Mouse (Mus musculus) macrophage (primary cell): Measurements from ENCODE around the gene Cldn6. TPM values are rescaled to one million over a fixed set of nuclear protein-coding genes. Genes with fewer than 3 reads are reported as not detected.

Source experiments
- H3K27ac ChIP-seq: fragments of 350-480 bp; formaldehyde crosslinking; 2 replicates; pipeline ENCODE4 v1.9.0; 2021
- H3K36me3 ChIP-seq: fragments of 350-480 bp; formaldehyde crosslinking; 2 replicates; pipeline ENCODE4 v1.9.0; 2021; ENCODE audit errors: inconsistent target
- H3K4me3 ChIP-seq: fragments of 350-480 bp; formaldehyde crosslinking; 2 replicates; pipeline ENCODE4 v1.9.0; 2021; ENCODE audit errors: inconsistent target
- H3K79me2 ChIP-seq: fragments of 350-480 bp; formaldehyde crosslinking; 2 replicates; pipeline ENCODE4 v1.9.0; 2021; ENCODE audit errors: inconsistent target
- WGBS: methylation state at CpG from one replicate; pipeline ENCODE4 v1.1.7; 2026; ENCODE audit warnings: inconsistent platforms; ENCODE audit not compliant: missing documents; 5-methylcytosine and 5-hydroxymethylcytosine counted together
- polyA plus RNA-seq: library from polyadenylated mRNA; stranded (reverse); fragments of 250-400 nt; gene quantifications from 3 replicates; pipeline ENCODE4 v1.2.4, GENCODE M21; 2018; ENCODE audit warnings: inconsistent platforms

The Cldn6 gene
- polyA plus RNA-seq, 1 experiment from 2014 or later: not detected

DNA sequence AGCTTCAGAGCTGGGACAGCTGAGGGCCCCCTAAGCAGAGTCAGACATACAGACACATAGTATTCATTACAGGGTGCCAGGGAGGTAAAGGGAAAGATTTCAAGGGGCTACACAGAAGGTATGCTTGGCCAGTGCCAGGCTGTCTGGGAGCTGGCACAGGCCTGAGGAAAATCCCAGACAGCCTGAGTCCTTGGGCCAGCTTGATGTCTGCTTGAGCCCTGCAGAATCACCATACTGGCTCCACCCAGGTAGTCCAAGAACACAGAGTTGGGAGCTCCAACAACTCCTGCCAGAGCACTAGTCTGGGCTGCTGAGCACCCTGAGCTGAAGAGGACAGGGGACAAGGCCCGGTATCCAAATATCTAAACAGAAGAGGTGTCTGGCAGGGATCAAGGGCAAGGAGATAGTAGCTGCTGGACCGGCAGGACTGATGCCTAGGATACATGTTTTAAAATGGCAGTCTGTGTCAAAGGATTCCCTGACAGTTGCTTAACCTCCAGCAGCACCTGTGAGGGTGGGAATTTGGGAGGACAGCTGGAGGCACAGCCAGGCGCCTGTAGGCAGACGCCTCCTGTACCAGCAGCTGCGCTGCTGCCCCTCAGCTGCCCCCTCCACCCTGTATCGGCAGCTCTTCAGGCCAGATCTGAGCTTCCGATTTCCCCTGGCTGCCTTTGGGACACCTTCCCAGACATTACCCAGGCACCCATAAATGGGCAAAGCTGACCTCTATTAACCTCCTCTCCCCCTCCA is 43.5 kb downstream of the Cldn6 start, which contains the start of gene 1520401A03Rik:
Gene 1520401A03Rik, minus strand, starts transcription at position 408 of the 750 bp plus-strand sequence.
- Histone ChIP-seq H3K4me3 (no peak within 1 kb of the TSS), H3K36me3 (no peaks in the 10 kb centered on the region), H3K79me2 (peaks cover 7% of the 10 kb centered on the region), H3K27ac (no peak within 1 kb of the TSS)
- 90% methylated on average over 7 of the region's 7 CpGs for WGBS

DNA sequence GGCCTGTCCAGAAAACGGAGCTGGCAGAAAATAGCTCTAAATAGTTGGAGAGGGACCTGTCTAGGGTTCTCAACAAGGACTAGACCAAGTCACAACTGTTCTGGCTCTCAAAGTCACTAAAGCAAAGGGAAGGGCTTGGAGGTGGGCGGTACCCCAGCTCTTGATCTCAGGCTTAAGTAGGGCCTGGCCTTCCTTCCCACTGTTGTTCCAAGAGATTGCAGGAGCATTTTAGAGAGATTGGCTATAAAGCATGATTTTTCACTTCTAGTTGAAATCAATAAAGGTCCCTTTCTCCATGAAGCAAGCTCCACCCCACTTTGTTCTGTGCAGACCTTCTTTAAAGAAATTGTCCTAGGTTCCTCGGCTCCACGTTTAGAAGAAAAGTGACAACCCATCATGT is 46.4 kb downstream of the Cldn6 start:
- peak overlapping the region; percentile 55 for H3K27ac ChIP-seq
- WGBS: 43% methylated on average over 4 of the region's 4 CpGs
- peak overlapping the region; percentile 55 for H3K4me3 ChIP-seq

DNA sequence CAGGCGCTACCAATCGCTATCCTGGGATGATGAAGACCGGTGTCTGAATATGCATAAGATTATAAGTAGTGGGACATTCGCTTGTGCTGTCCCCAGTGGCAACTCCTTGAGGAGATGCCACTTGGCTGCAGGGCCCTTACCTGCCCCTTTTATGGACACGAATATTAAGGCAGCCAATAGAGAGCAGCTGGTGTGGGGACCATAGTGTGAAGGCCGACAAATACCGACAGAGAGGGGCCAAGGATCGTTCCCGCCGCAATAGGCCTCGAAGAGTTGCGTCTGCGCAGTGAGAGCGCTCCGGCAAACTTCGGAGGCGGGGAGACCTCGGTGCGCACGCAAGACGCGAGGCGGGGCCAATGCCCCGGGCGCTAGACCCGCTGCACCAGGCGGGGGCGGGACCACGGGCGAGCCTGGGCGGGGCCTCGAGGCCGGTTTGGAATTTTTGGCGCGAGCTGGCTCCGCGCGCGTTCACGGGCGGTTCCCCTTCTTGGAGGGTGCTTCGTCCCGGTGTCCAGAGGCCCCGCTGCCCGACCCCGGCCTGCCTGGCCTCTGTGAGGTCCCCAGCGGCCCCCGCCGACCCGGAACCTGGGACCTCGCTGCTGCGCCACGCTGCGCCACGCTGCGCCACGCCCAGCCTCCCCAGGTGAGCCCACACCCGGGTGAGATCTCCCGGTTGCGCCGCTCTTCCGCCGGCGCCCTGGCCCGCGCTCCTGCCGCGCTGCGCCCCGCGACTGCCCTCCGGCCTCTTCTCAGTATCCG is 47.1 kb downstream of the Cldn6 start, which contains the start of gene Pkmyt1:
Gene Pkmyt1, plus strand, starts transcription at position 338 of the 759 bp plus-strand sequence.
- peaks cover 21% of the 10 kb centered on the region for H3K79me2 ChIP-seq
- no peaks in the 10 kb centered on the region for H3K36me3 ChIP-seq
- H3K27ac ChIP-seq: peak within 1 kb of the TSS; percentile 60
- WGBS: 2% methylated on average over 69 of the region's 73 CpGs
- H3K4me3 ChIP-seq: peak within 1 kb of the TSS; percentile 55

More for the DNA sequence above, 46.4 kb downstream of the Cldn6 start:
- H3K79me2 ChIP-seq: peaks cover 21% of the 10 kb centered on the region
- H3K36me3 ChIP-seq: no peaks in the 10 kb centered on the region

DNA sequence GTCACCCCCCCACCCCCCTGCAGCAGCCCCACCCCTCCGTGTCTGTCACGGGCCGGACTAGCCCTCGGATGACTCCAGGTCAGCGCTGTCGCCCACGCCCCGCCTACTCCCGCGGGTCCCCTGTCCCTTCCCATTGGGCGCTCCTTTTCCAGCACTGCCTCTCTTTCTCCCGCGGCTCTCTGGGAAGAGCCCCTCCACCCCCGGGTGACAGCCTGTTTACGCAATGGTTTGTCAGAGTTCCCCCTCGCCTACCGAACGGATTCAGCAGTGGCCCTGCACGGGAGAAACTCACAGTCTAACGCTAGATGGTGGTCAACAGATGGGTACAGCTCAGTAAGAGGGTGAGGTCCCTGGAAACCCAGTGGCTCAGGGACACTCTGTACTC is 47.7 kb downstream of the Cldn6 start:
- WGBS: under 1% methylated on average over 20 of the region's 20 CpGs
- peak overlapping the region; percentile 60 for H3K27ac ChIP-seq
- H3K36me3 ChIP-seq: no peaks in the 10 kb centered on the region
- H3K79me2 ChIP-seq: peaks cover 21% of the 10 kb centered on the region
- peak overlapping the region; percentile 47 for H3K4me3 ChIP-seq

DNA sequence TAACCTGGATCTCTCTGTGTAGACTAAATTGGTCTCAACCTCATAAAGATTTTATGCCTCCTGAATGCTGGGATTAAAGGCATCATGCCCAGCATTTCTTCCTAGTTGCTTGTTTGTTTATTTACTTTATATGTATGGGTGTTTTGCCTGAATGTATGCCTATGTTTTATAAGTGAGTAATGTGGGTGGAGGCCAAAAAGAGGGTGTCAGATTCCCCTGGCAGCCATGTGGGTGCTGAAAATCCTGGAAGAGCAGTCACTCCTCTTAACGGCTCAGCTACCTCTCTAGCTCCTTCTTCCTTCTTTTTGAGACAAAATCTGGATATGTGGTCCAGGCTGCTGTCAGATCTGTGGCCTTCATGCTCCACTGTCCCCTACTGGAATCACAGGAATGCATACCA is 51.4 kb downstream of the Cldn6 start:
- no peak overlapping the region for H3K4me3 ChIP-seq
- 91% methylated on average over 1 of the region's 1 CpGs for WGBS

More for the DNA sequence above, 51.4 kb downstream of the Cldn6 start:
- Histone ChIP-seq H3K36me3 (no peaks in the 10 kb centered on the region), H3K79me2 (peaks cover 21% of the 10 kb centered on the region), H3K27ac (no peak overlapping the region)

Other genes with a start within 250 kb of the Cldn6 start
- gene Vmn2r117, start 199.6 kb upstream of the Cldn6 start, polyA plus RNA-seq: not detected in 3 replicates
- 1.9 to 4.8 TPM (median 3.4 TPM) in 3 replicates for gene Zfp213, start 115.0 kb upstream of the Cldn6 start, polyA plus RNA-seq
- gene Zfp13, start 79.8 kb upstream of the Cldn6 start, polyA plus RNA-seq: 0.16 to 0.60 TPM (median 0.52 TPM) in 3 replicates
- not detected in 3 replicates for gene Zscan10, start 78.4 kb upstream of the Cldn6 start, polyA plus RNA-seq
- 0.14 to 0.56 TPM (median 0.25 TPM) in 3 replicates for gene Mmp25, start 34.0 kb upstream of the Cldn6 start, polyA plus RNA-seq
- not detected in 3 replicates for gene Bicdl2, start 18.7 kb upstream of the Cldn6 start, polyA plus RNA-seq
- 90.7 to 174 TPM (median 112 TPM) in 3 replicates for gene Hcfc1r1, start 5.7 kb upstream of the Cldn6 start, polyA plus RNA-seq
- gene Thoc6, start 5.4 kb upstream of the Cldn6 start, polyA plus RNA-seq: 11.0 to 17.8 TPM (median 16.3 TPM) in 3 replicates
- gene Tnfrsf12a, start 1.8 kb upstream of the Cldn6 start, polyA plus RNA-seq: 3.2 to 12.0 TPM (median 5.7 TPM) in 3 replicates
- gene Cldn9, start 4.8 kb downstream of the Cldn6 start, polyA plus RNA-seq: not detected in 3 replicates
- gene 1520401A03Rik, start 43.5 kb downstream of the Cldn6 start, polyA plus RNA-seq: not detected in 3 replicates
- 2.0 to 9.0 TPM (median 2.7 TPM) in 3 replicates for gene Pkmyt1, start 47.1 kb downstream of the Cldn6 start, polyA plus RNA-seq
- gene Paqr4, start 61.6 kb downstream of the Cldn6 start, polyA plus RNA-seq: 6.4 to 12.8 TPM (median 6.5 TPM) in 3 replicates
- gene Kremen2, start 66.6 kb downstream of the Cldn6 start, polyA plus RNA-seq: not detected in 3 replicates
- gene Flywch1, start 92.4 kb downstream of the Cldn6 start, polyA plus RNA-seq: 15.5 to 20.8 TPM (median 19.7 TPM) in 3 replicates
- 0.43 to 1.8 TPM in 2 of 3 replicates, not detected in the other for gene Flywch2, start 106.8 kb downstream of the Cldn6 start, polyA plus RNA-seq
- 101 to 166 TPM (median 130 TPM) in 3 replicates for gene Srrm2, start 111.3 kb downstream of the Cldn6 start, polyA plus RNA-seq
- 177 to 422 TPM (median 330 TPM) in 3 replicates for gene Elob, start 149.9 kb downstream of the Cldn6 start, polyA plus RNA-seq
- not detected in 3 replicates for gene Prss33, start 156.8 kb downstream of the Cldn6 start, polyA plus RNA-seq
- gene Prss32, start 164.6 kb downstream of the Cldn6 start, polyA plus RNA-seq: not detected in 3 replicates
- gene Prss41, start 164.9 kb downstream of the Cldn6 start, polyA plus RNA-seq: not detected in 3 replicates
- gene Prss21, start 188.8 kb downstream of the Cldn6 start, polyA plus RNA-seq: not detected in 3 replicates
- gene Dcpp1, start 201.6 kb downstream of the Cldn6 start, polyA plus RNA-seq: not detected in 3 replicates
- gene Dcpp2, start 201.6 kb downstream of the Cldn6 start, polyA plus RNA-seq: not detected in 3 replicates
- gene Dcpp3, start 238.2 kb downstream of the Cldn6 start, polyA plus RNA-seq: not detected in 3 replicates